Mouse (Mus musculus) thymus, adult 2 months (tissue): Measurements from ENCODE around the gene Dcaf8. TPM values are rescaled to one million over a fixed set of nuclear protein-coding genes. Genes with fewer than 3 reads are reported as not detected.

Experiments
- DNase-seq: peaks from one replicate; pipeline ENCODE4 v3.0.0; 2021
- H3K27ac ChIP-seq: fragments of 200-500 bp; 2 replicates; pipeline ENCODE4 v1.5.1; 2012; ENCODE audit warnings: low read length, control low read depth; ENCODE audit not compliant: control insufficient read depth, insufficient read depth
- H3K27me3 ChIP-seq: fragments of 200-500 bp; 2 replicates; pipeline ENCODE4 v1.6.1; 2012; ENCODE audit warnings: mild to moderate bottlenecking, low read length, moderate library complexity, mixed read lengths; ENCODE audit not compliant: control insufficient read depth, insufficient read depth
- H3K36me3 ChIP-seq: fragments of 200-500 bp; 2 replicates; pipeline ENCODE4 v1.6.1; 2012; ENCODE audit warnings: mild to moderate bottlenecking, low read length, moderate library complexity; ENCODE audit not compliant: control insufficient read depth, insufficient read depth
- H3K4me1 ChIP-seq: fragments of 200-500 bp; replicated peaks from 2 replicates; pipeline ENCODE4 v1.6.1; 2012; ENCODE audit warnings: low read length; ENCODE audit not compliant: control insufficient read depth, insufficient read depth
- H3K4me3 ChIP-seq: fragments of 200-500 bp; 2 replicates; pipeline ENCODE4 v1.5.1; 2012; ENCODE audit warnings: mild to moderate bottlenecking, low read length, control low read depth, moderate library complexity; ENCODE audit not compliant: control insufficient read depth, insufficient read depth
- CTCF ChIP-seq: fragments of 200-500 bp; IDR thresholded peaks from 2 replicates; pipeline ENCODE4 v1.5.1; 2012; ENCODE audit warnings: mild to moderate bottlenecking, control low read depth, low read length, moderate library complexity, borderline replicate concordance; ENCODE audit not compliant: control insufficient read depth, poor library complexity, insufficient read depth; ENCODE audit errors: extremely low read depth
- POLR2A ChIP-seq: fragments of 200-500 bp; IDR thresholded peaks from 2 replicates; pipeline ENCODE4 v1.6.1; 2012; ENCODE audit warnings: mild to moderate bottlenecking, low read length, control low read depth, moderate library complexity; ENCODE audit not compliant: control insufficient read depth, poor library complexity, insufficient read depth; ENCODE audit errors: extremely low read depth
- WGBS: fragments of 180-500 bp; shearing (Covaris S2); methylation state at CpG from one replicate; pipeline ENCODE4 v1.1.7; 2018; 5-methylcytosine and 5-hydroxymethylcytosine counted together
- polyA plus RNA-seq: library from polyadenylated mRNA; depleted of rRNA; stranded (reverse); fragments of >200 nt; gene quantifications from 2 replicates; pipeline ENCODE4 v1.2.3, GENCODE M21; 2012

Dcaf8 gene
- polyA plus RNA-seq, 1 experiment = 79.7 TPM

DNA sequence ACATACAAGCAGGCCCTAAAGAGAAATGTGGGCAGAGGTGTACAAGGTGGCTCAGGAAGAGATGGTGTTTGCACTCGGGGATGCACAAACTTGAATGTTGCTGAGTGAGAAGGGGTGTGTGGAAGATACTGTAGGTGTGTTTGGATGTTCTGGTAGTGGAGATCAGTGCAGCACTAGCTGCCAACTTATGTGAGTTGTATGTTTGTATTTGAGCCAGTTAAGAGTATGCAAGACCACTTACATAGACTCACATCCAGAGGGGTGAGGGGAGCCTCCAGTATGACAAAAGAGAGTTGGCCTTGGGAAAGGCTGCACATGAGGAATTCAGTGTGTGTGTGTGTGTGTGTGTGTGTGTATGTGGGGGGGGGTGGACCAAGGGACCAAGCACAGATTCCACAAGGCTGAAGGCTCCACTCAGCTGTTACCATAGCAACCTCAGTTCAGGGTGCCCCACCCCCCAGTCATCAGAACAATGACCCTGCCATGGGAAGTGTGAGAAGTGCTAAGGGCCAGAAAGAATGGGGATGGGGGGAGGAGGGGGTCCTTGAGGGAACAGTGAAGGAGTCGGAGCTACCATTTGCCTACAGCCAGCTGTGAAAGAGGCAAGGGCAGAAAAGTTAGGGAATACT, 55.1 kb downstream of the Dcaf8 start:
- TF ChIP-seq POLR2A (no peak), CTCF (no peak)
- H3K36me3 ChIP-seq = peaks cover 10% of the 10 kb centered on the region; the same call in 1 of the 2 replicates
- no peak for DNase-seq
- peaks cover 12% of the 10 kb centered on the region for H3K4me1 ChIP-seq
- WGBS = 92% methylated on average over 2 of the region's 2 CpGs
- no peaks in the 10 kb centered on the region for H3K27me3 ChIP-seq
- H3K27ac ChIP-seq = no peak overlapping the region
- no peak overlapping the region for H3K4me3 ChIP-seq

DNA sequence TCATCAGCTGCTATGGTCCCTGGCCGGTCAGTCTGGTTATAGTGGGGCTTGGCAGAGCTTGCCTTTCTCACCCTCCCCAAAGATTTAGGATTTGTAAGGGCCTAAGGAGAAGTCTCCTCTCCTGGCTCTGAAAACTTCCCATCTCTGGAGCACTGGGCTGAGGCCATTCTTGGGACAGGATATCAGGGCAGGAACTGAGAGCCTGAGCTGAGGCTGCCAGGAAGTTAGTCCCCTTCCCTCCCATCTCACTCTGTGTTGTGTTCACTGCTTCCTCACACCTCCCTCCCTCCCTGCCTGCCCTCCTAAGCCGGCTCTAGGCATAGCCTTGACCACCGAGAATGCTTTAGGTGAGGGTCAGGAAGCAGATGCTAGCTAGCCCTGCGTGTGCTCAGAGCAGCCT, 55.7 kb downstream of the Dcaf8 start:
- Histone ChIP-seq H3K27me3 (no peaks in the 10 kb centered on the region), H3K27ac (no peak overlapping the region), H3K4me3 (no peak overlapping the region), H3K4me1 (peaks cover 12% of the 10 kb centered on the region), H3K36me3 (peaks cover 5% of the 10 kb centered on the region; the same call in 1 of the 2 replicates)
- no peak for TF ChIP-seq CTCF
- no peak for TF ChIP-seq POLR2A
- DNase-seq = no peak
- 38% methylated on average over 4 of the region's 4 CpGs for WGBS

DNA sequence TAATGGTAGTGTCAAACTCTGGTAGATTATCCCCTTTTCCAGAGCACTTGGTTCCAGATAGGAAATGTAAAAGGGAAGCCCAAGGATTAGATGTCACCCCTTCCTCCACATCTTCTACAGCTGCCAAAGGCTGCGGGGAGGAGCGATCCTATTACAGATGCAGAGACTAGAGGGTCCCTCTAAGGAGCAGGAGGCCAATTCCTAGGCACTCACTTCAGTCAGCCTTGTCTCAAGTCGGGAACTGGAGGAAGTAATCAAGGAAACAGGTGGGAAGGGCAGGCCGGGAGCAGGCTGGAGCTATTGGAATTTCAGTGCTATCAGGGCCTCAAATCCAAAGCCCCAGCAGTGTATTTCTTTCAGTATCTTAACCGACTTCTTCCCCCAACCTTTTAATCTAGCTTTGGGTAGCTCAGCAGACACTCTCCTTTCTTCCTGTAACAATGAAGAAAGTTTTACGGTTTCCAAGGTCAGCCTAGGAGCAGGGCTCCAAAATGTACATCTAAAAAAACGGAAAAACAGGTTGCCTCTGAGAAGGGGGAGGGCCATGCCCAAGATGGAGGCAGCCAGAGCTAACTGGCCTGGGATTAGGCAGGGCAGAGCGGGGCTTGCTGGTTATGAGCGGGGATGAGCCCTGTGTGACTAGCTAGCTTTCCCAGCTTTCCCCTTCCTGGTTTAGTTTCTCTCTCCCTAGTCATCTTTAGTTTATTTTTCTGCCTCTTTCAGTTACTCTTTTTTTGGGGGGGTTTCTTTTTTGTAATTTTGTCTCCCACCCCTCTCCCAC, 56.3 kb downstream of the Dcaf8 start:
- Histone ChIP-seq H3K27me3 (no peaks in the 10 kb centered on the region), H3K4me1 (peaks cover 12% of the 10 kb centered on the region), H3K27ac (no peak overlapping the region), H3K36me3 (0 out of 2 replicates have a peak, but pooled peaks cover 5% of the 10 kb centered on the region), H3K4me3 (no peak overlapping the region)
- WGBS = 83% methylated on average over 9 of the region's 9 CpGs
- DNase-seq = no peak
- no peak for TF ChIP-seq POLR2A
- TF ChIP-seq CTCF = no peak

DNA sequence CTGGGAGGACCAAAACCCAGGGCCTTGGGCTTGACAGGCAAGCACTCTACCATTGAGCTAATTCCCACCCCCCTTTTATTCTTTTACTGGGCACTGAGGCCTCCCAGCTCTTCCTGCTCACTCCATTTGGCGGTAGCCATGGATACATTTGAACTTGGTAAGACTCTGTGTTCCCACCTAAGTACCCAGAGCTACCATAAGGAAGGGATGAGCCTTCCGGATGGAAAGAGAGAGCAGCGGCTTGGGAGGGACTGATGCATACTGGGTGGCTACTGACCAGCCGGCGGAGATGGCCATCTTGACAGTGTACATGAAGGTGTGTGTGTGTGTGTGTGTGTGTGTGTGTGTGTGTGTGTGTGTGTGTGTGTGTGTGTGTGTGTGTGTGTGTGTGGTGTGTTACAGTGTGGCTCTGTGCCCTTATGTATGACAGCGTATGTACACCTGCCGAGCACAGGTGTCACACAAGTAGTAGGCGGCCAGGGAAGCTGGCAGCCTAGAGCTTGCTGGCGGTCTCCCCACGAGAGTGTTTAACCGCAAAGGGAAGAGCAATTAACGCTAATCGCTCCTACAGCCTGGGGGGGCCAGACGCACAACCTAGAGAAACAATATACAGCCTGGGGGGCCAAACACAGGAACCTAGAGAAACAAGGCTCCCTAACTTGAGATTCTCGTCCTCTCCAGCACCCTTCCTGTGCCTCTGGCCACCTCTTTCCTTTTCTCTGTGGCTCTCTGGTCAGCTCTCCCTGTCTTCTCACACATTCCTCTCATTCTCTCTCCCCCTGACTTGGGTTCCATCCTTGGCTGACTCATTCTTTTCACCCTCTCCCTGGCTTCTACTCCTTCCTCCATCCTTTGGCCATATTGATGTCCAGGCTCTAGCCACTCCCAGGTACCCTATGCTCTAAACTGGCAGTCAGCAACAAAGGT, 57.2 kb downstream of the Dcaf8 start:
- Histone ChIP-seq H3K4me3 (no peak overlapping the region), H3K27me3 (no peaks in the 10 kb centered on the region), H3K4me1 (peaks cover 12% of the 10 kb centered on the region), H3K27ac (no peak overlapping the region), H3K36me3 (no peaks in the 10 kb centered on the region)
- whole genome bisulfite sequencing = 78% methylated on average over 15 of the region's 15 CpGs
- no peak for DNase-seq
- TF ChIP-seq CTCF = no peak

DNA sequence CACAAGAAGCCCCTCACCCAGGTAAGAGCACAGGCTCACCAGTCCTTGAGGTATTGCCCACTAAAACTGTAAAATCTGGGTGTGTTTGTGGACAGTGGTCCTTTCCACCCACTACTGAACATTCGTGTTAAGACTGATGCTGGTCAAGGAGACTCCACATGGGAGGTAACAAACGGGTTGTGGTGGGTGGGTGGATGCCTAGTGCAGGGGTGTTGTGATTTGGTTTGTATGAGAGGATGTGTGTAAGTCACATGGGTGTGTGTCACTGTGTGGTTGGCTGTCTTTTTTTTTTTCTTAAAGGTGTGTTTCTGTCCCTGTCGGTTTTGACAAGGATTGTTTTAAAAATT, 57.8 kb downstream of the Dcaf8 start:
- H3K4me3 ChIP-seq = no peak overlapping the region
- H3K27ac ChIP-seq = no peak overlapping the region
- DNase-seq = no peak
- WGBS = 7% methylated on average over 3 of the region's 3 CpGs
- no peak for TF ChIP-seq POLR2A
- no peak for TF ChIP-seq CTCF
- no peaks in the 10 kb centered on the region for H3K36me3 ChIP-seq
- peaks cover 12% of the 10 kb centered on the region for H3K4me1 ChIP-seq
- no peaks in the 10 kb centered on the region for H3K27me3 ChIP-seq
